Mouse (Mus musculus) bone marrow macrophage, adult 2 months (primary cell): Measurements from ENCODE around the gene Adamts4.

Source experiments
- CTCF ChIP-seq: IDR thresholded peaks from 2 replicates; pipeline ENCODE4 v1.5.1; 2012; ENCODE audit warnings: low read depth, mild to moderate bottlenecking, low read length, moderate library complexity
- POLR2A ChIP-seq: IDR thresholded peaks from 2 replicates; pipeline ENCODE4 v1.6.1; 2012; ENCODE audit warnings: mild to moderate bottlenecking, low read depth, low read length, borderline replicate concordance

GRCm38 (mm10) chr1:171276110-171276748, 26.0 kb downstream of the Adamts4 start:
- no peak for TF ChIP-seq CTCF
- no peak for TF ChIP-seq POLR2A
